Mouse (Mus musculus): ENCODE measurements around the gene Spink4. TPM values are rescaled to one million over a fixed set of nuclear protein-coding genes. Genes with fewer than 3 reads are reported as not detected.

The Spink4 gene
- polyA plus RNA-seq, 1 experiment from 2014 or later, result 2.9 TPM

- H3K4me1 ChIP-seq (ENCODE audit: control insufficient read depth, low read depth, low read length), result no peaks in the 10 kb centered on the region
- H3K36me3 ChIP-seq (ENCODE audit: control insufficient read depth, insufficient read depth), result no peaks in the 10 kb centered on the region
- H3K9ac ChIP-seq (ENCODE audit: low read depth, low read length), result no peak overlapping the region
- H3K27me3 ChIP-seq (ENCODE audit: control insufficient read depth, insufficient read depth, low read depth, low read length), result no peaks in the 10 kb centered on the region
- H3K4me2 ChIP-seq (ENCODE audit: low read depth, low read length), result no peak overlapping the region
- no peak overlapping the region for H3K4me3 ChIP-seq (ENCODE audit: low read depth, low read length)
- H3K9me3 ChIP-seq (replicated peaks; ENCODE audit: control insufficient read depth, low read length), result no peaks in the 10 kb centered on the region
- no peak for ATAC-seq (ENCODE audit: low read depth)
- no peak overlapping the region for H3K27ac ChIP-seq (ENCODE audit: low read length)
- 71% methylated on average over 10 of the region's 10 CpGs for WGBS (ENCODE audit: insufficient replicate concordance)
Observed at GRCm38 (mm10) chr4:40883200-40883599, 36.7 kb upstream of the Spink4 start.

GRCm38 (mm10) chr4:40884282-40885165 is 35.3 kb upstream of the Spink4 start:
- Histone ChIP-seq H3K9me3 (replicated peaks; ENCODE audit: control insufficient read depth, low read length) (no peaks in the 10 kb centered on the region), H3K27ac (ENCODE audit: low read length) (no peak overlapping the region), H3K4me2 (ENCODE audit: low read depth, low read length) (no peak overlapping the region), H3K4me1 (ENCODE audit: control insufficient read depth, low read depth, low read length) (no peaks in the 10 kb centered on the region; the same call in 1 of the 2 replicates), H3K9ac (ENCODE audit: low read depth, low read length) (no peak overlapping the region), H3K27me3 (ENCODE audit: control insufficient read depth, insufficient read depth, low read depth, low read length) (no peaks in the 10 kb centered on the region), H3K36me3 (ENCODE audit: control insufficient read depth, insufficient read depth) (no peaks in the 10 kb centered on the region), H3K4me3 (ENCODE audit: low read depth, low read length) (no peak overlapping the region)
- WGBS (ENCODE audit: insufficient replicate concordance), result 75% methylated on average over 12 of the region's 12 CpGs
- no peak for ATAC-seq (ENCODE audit: low read depth)

GRCm38 (mm10) chr4:40885166-40885525 is 34.7 kb upstream of the Spink4 start:
- no peak overlapping the region for H3K9ac ChIP-seq (ENCODE audit: low read depth, low read length)
- no peak overlapping the region for H3K27ac ChIP-seq (ENCODE audit: low read length)
- H3K27me3 ChIP-seq (ENCODE audit: control insufficient read depth, insufficient read depth, low read depth, low read length), result no peaks in the 10 kb centered on the region
- 75% methylated on average over 2 of the region's 2 CpGs for WGBS (ENCODE audit: insufficient replicate concordance)
- H3K4me2 ChIP-seq (ENCODE audit: low read depth, low read length), result no peak overlapping the region
- no peak for ATAC-seq (ENCODE audit: low read depth)
- no peaks in the 10 kb centered on the region for H3K9me3 ChIP-seq (replicated peaks; ENCODE audit: control insufficient read depth, low read length)
- no peaks in the 10 kb centered on the region for H3K36me3 ChIP-seq (ENCODE audit: control insufficient read depth, insufficient read depth)
- no peaks in the 10 kb centered on the region; the same call in 1 of the 2 replicates for H3K4me1 ChIP-seq (ENCODE audit: control insufficient read depth, low read depth, low read length)
- H3K4me3 ChIP-seq (ENCODE audit: low read depth, low read length), result no peak overlapping the region

GRCm38 (mm10) chr4:40885883-40886282 is 34.0 kb upstream of the Spink4 start:
- Histone ChIP-seq H3K36me3 (ENCODE audit: control insufficient read depth, insufficient read depth) (no peaks in the 10 kb centered on the region), H3K27ac (ENCODE audit: low read length) (no peak overlapping the region), H3K9me3 (replicated peaks; ENCODE audit: control insufficient read depth, low read length) (no peaks in the 10 kb centered on the region), H3K4me3 (ENCODE audit: low read depth, low read length) (no peak overlapping the region), H3K4me2 (ENCODE audit: low read depth, low read length) (no peak overlapping the region), H3K9ac (ENCODE audit: low read depth, low read length) (no peak overlapping the region), H3K27me3 (ENCODE audit: control insufficient read depth, insufficient read depth, low read depth, low read length) (no peaks in the 10 kb centered on the region), H3K4me1 (ENCODE audit: control insufficient read depth, low read depth, low read length) (no peaks in the 10 kb centered on the region; the same call in 1 of the 2 replicates)
- ATAC-seq (ENCODE audit: low read depth), result no peak
- 57% methylated on average over 4 of the region's 4 CpGs for WGBS (ENCODE audit: insufficient replicate concordance)

- WGBS (ENCODE audit: insufficient replicate concordance), result 66% methylated on average over 11 of the region's 11 CpGs
- no peak overlapping the region for H3K4me2 ChIP-seq (ENCODE audit: low read depth, low read length)
- no peak overlapping the region for H3K4me3 ChIP-seq (ENCODE audit: low read depth, low read length)
- no peak for ATAC-seq (ENCODE audit: low read depth)
- H3K4me1 ChIP-seq (ENCODE audit: control insufficient read depth, low read depth, low read length), result no peaks in the 10 kb centered on the region; the same call in 1 of the 2 replicates
- no peaks in the 10 kb centered on the region for H3K36me3 ChIP-seq (ENCODE audit: control insufficient read depth, insufficient read depth)
- no peak overlapping the region for H3K9ac ChIP-seq (ENCODE audit: low read depth, low read length)
- no peak overlapping the region for H3K27ac ChIP-seq (ENCODE audit: low read length)
- no peaks in the 10 kb centered on the region for H3K9me3 ChIP-seq (replicated peaks; ENCODE audit: control insufficient read depth, low read length)
- H3K27me3 ChIP-seq (ENCODE audit: control insufficient read depth, insufficient read depth, low read depth, low read length), result no peaks in the 10 kb centered on the region
Observed at GRCm38 (mm10) chr4:40888839-40889238, 31.0 kb upstream of the Spink4 start.

- Histone ChIP-seq H3K4me2 (ENCODE audit: low read depth, low read length) (no peak overlapping the region), H3K9ac (ENCODE audit: low read depth, low read length) (no peak overlapping the region), H3K4me1 (ENCODE audit: control insufficient read depth, low read depth, low read length) (no peaks in the 10 kb centered on the region; the same call in 1 of the 2 replicates), H3K36me3 (ENCODE audit: control insufficient read depth, insufficient read depth) (no peaks in the 10 kb centered on the region), H3K4me3 (ENCODE audit: low read depth, low read length) (no peak overlapping the region), H3K27me3 (ENCODE audit: control insufficient read depth, insufficient read depth, low read depth, low read length) (no peaks in the 10 kb centered on the region), H3K27ac (ENCODE audit: low read length) (no peak overlapping the region), H3K9me3 (replicated peaks; ENCODE audit: control insufficient read depth, low read length) (no peaks in the 10 kb centered on the region)
- ATAC-seq (ENCODE audit: low read depth), result no peak
- WGBS (ENCODE audit: insufficient replicate concordance), result 24% methylated on average over 3 of the region's 3 CpGs
Observed at GRCm38 (mm10) chr4:40889252-40889651, 30.6 kb upstream of the Spink4 start.

- Histone ChIP-seq H3K27ac (ENCODE audit: low read length) (no peak overlapping the region), H3K4me2 (ENCODE audit: low read depth, low read length) (no peak overlapping the region), H3K4me1 (ENCODE audit: control insufficient read depth, low read depth, low read length) (no peaks in the 10 kb centered on the region; the same call in 1 of the 2 replicates), H3K27me3 (ENCODE audit: control insufficient read depth, insufficient read depth, low read depth, low read length) (no peaks in the 10 kb centered on the region), H3K9me3 (replicated peaks; ENCODE audit: control insufficient read depth, low read length) (no peaks in the 10 kb centered on the region), H3K36me3 (ENCODE audit: control insufficient read depth, insufficient read depth) (no peaks in the 10 kb centered on the region), H3K9ac (ENCODE audit: low read depth, low read length) (no peak overlapping the region), H3K4me3 (ENCODE audit: low read depth, low read length) (no peak overlapping the region)
- no peak for ATAC-seq (ENCODE audit: low read depth)
- WGBS (ENCODE audit: insufficient replicate concordance), result 69% methylated on average over 4 of the region's 4 CpGs
Observed at GRCm38 (mm10) chr4:40889983-40890382, 29.9 kb upstream of the Spink4 start.

GRCm38 (mm10) chr4:40891206-40891605 is 28.6 kb upstream of the Spink4 start:
- H3K27ac ChIP-seq (ENCODE audit: low read length), result no peak overlapping the region
- no peaks in the 10 kb centered on the region for H3K27me3 ChIP-seq (ENCODE audit: control insufficient read depth, insufficient read depth, low read depth, low read length)
- no peak for ATAC-seq (ENCODE audit: low read depth)
- H3K4me1 ChIP-seq (ENCODE audit: control insufficient read depth, low read depth, low read length), result no peaks in the 10 kb centered on the region; the same call in 1 of the 2 replicates
- no peak overlapping the region for H3K4me3 ChIP-seq (ENCODE audit: low read depth, low read length)
- WGBS (ENCODE audit: insufficient replicate concordance), result 70% methylated on average over 5 of the region's 5 CpGs
- no peaks in the 10 kb centered on the region for H3K36me3 ChIP-seq (ENCODE audit: control insufficient read depth, insufficient read depth)
- no peaks in the 10 kb centered on the region; the same call in 1 of the 2 replicates for H3K9me3 ChIP-seq (replicated peaks; ENCODE audit: control insufficient read depth, low read length)
- H3K4me2 ChIP-seq (ENCODE audit: low read depth, low read length), result no peak overlapping the region
- no peak overlapping the region for H3K9ac ChIP-seq (ENCODE audit: low read depth, low read length)

- no peaks in the 10 kb centered on the region; the same call in 1 of the 2 replicates for H3K9me3 ChIP-seq (replicated peaks; ENCODE audit: control insufficient read depth, low read length)
- no peak overlapping the region for H3K9ac ChIP-seq (ENCODE audit: low read depth, low read length)
- no peak overlapping the region for H3K4me3 ChIP-seq (ENCODE audit: low read depth, low read length)
- H3K27me3 ChIP-seq (ENCODE audit: control insufficient read depth, insufficient read depth, low read depth, low read length), result no peaks in the 10 kb centered on the region
- no peak overlapping the region for H3K27ac ChIP-seq (ENCODE audit: low read length)
- no peaks in the 10 kb centered on the region for H3K36me3 ChIP-seq (ENCODE audit: control insufficient read depth, insufficient read depth)
- ATAC-seq (ENCODE audit: low read depth), result no peak
- peaks cover 4% of the 10 kb centered on the region; the same call in 1 of the 2 replicates for H3K4me1 ChIP-seq (ENCODE audit: control insufficient read depth, low read depth, low read length)
- no peak overlapping the region for H3K4me2 ChIP-seq (ENCODE audit: low read depth, low read length)
- WGBS (ENCODE audit: insufficient replicate concordance), result 65% methylated on average over 3 of the region's 3 CpGs
Observed at GRCm38 (mm10) chr4:40895118-40895517, 24.7 kb upstream of the Spink4 start.

All from liver, embryonic 16.5 days (tissue).